Mouse (Mus musculus) testis, postnatal 10 days (tissue): Measurements from ENCODE around the gene Chga.

Experiments used
- DNase-seq: peaks from one replicate; pipeline ENCODE4 v3.0.0; 2021; ENCODE audit warnings: low spot score

The Chga gene

GRCm38 (mm10) chr12:102600345-102600744, 45.6 kb downstream of the Chga start:
- DNase-seq, result no peak

GRCm38 (mm10) chr12:102601847-102602246, 47.1 kb downstream of the Chga start:
- DNase-seq, result no peak

- DNase-seq, result no peak
Observed at GRCm38 (mm10) chr12:102602255-102603041, 47.7 kb downstream of the Chga start.

GRCm38 (mm10) chr12:102605607-102606006, 50.8 kb downstream of the Chga start:
- no peak for DNase-seq

GRCm38 (mm10) chr12:102607066-102607465, 52.3 kb downstream of the Chga start:
- no peak for DNase-seq

GRCm38 (mm10) chr12:102607808-102608517, 53.2 kb downstream of the Chga start:
- DNase-seq, result peak; percentile 79

- DNase-seq, result no peak
Observed at GRCm38 (mm10) chr12:102610927-102611326, 56.2 kb downstream of the Chga start.

GRCm38 (mm10) chr12:102612431-102612830, 57.7 kb downstream of the Chga start:
- DNase-seq, result no peak

- DNase-seq, result no peak
Observed at GRCm38 (mm10) chr12:102613411-102613810, 58.6 kb downstream of the Chga start.
